Mouse (Mus musculus) Patski (cell line): Measurements from ENCODE around the gene Esrrg. TPM values are rescaled to one million over a fixed set of nuclear protein-coding genes. Genes with fewer than 3 reads are reported as not detected.

Source experiments
- ATAC-seq: fragments of 100-300 bp; one replicate; pipeline ENCODE4 v1.8.0; 2021
- CTCF ChIA-PET: fragments of 350-600 bp; sonication (Branson Sonifier 250); formaldehyde crosslinking; loops from one replicate; lab custom pipeline; 2022; ENCODE audit warnings: inconsistent platforms; lab: Charles Lee
- POLR2A ChIA-PET: fragments of 350-600 bp; sonication (Branson Sonifier 250); formaldehyde crosslinking; loops from one replicate; lab custom pipeline; 2022; ENCODE audit warnings: antibody characterized with exemption, inconsistent platforms; lab: Charles Lee
- DNase-seq: peaks from one replicate; pipeline ENCODE4 v3.0.0-alpha.2; 2011; ENCODE audit warnings: low read depth, low spot score
- H3K27me3 ChIP-seq: fragments of 371-371 bp; one replicate; pipeline ENCODE4 v1.5.1; 2021
- CTCF ChIP-seq: fragments of 100-300 bp; IDR thresholded peaks from one replicate; pipeline ENCODE4 v1.5.1; 2021
- in situ Hi-C: fragments of 300-500 bp; cut with MboI; formaldehyde crosslinking; loops from 3 replicates; pipeline ENCODE4 v1.11.1; 2018; ENCODE audit warnings: low pct_unique_long_range_greater_than_20kb, mixed read lengths
- polyA plus RNA-seq: library from polyadenylated mRNA; unstranded; gene quantifications from one replicate; pipeline ENCODE4 v1.2.3, GENCODE M21; 2021

The Esrrg gene
- polyA plus RNA-seq, 1 experiment from 2014 or later = 9.0 TPM

DNA sequence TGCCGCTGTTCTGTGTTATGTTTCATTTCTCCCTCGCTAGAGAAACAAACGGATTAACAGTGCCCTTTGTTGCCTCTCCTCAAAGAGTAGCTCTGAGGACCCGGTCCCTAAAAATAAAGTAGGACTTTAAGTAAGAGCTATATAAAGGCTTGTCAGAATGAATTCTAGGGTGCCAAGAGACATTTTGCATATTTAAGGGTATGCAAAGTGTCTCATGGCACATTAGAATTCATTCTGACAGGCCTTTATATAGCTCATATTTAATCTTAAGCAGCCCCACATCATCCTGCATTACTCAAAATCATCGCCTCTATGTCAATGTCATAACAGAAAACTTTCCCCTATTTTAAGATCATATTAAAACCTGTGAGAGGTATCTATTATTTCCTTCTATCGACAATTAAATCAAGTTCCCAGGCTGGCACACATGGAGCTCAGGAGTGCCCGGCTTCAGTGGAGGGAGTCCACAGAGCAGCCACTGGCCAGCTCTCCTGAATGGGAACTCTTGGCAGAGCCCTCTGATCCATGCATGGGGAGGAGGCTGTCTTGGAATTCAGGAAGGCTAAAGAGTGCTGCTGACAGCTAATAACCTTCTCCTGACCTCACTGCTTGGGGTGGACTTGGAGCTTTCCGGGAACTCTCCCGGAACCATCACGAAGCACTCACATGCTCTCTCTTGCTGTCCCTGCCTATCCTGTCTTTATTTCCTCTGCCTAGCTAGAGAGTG lies 606.5 kb downstream of the Esrrg start:
- ATAC-seq = no peak
- POLR2A ChIA-PET = no interaction called here
- no peak for DNase-seq
- CTCF ChIA-PET = interaction anchor here (0.8 to 1.4 kb wide), 2 partner anchors 12 to 19 kb away, joined by 3 read pairs; no protein-coding TSS in a partner anchor
- in situ Hi-C loops = no loop called here
- no peak for TF ChIP-seq CTCF
- H3K27me3 ChIP-seq = peaks cover 7% of the 10 kb centered on the region

DNA sequence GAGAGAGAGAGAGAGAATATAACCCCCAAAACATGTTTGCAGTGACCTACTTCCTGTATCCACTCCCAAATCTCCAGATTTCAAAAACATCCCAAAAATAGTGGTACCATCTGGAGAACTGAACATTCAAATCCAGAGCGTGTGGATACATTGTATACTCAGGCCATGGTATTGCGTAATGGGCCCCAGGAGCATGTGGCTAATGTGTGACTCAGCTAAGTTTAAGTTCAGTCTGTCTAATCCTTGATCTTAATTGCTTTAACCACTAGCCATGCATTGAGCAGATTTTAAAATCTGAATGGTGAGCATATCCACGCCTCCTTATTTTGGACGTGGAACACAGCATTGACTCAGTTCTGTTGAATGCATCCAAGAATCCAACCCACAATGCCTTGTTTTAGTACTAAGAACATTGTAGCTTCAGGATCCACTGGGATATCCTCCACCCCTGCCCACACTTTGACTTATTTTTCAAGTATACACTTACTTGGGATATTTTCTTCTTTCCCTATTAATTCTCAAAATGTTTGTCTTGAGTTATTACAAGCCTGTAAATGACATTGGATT lies 612.7 kb downstream of the Esrrg start:
- DNase-seq (no peak), ATAC-seq (no peak)
- ChIA-PET POLR2A (interaction anchor here (0.6 kb wide), 1 partner anchor 223 kb away, joined by 3 read pairs; no protein-coding TSS in a partner anchor), CTCF (no interaction called here)
- no peak for TF ChIP-seq CTCF
- peaks cover 7% of the 10 kb centered on the region for H3K27me3 ChIP-seq
- in situ Hi-C loops = no loop called here

DNA sequence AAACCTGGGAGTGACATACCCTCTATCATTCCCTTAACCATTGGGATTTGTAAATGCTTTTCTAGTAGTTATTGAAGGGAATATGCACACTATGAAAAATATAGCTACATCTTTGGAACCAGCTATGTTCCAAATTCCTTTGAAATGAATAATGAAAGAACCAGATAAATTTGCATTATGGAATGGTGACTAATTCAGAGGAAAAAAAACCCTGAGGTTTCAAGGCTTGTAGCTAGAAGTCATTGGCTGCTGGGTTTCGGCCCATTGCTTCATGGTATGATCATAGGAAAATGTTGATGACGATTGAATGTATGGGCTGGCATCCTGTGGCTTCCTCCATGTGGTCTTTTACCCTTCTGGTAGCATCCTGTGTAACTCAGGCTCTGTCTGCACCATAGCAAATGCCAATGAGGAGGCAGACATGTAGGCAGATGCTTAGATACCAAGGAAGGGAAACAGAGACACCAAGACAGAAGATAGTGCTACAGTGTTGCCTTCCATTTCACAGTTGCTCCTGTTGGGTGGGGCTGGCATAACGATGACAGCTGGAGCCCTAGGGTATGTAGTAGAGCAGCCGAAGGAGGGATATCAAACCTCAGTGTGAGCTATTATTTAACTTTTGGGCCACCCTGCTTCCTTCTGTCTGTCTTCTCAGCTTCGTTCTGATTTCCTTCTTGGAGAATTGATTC lies 624.6 kb downstream of the Esrrg start:
- CTCF ChIA-PET = interaction anchor here (0.7 to 1.6 kb wide), 2 partner anchors 9 to 22 kb away, joined by 3 to 4 read pairs; no protein-coding TSS in a partner anchor
- POLR2A ChIA-PET = interaction anchor here (0.6 kb wide), 1 partner anchor 646 kb away, joined by 3 read pairs; no protein-coding TSS in a partner anchor
- H3K27me3 ChIP-seq = peaks cover 21% of the 10 kb centered on the region
- DNase-seq (no peak), ATAC-seq (no peak)
- in situ Hi-C loops = no loop called here
- TF ChIP-seq CTCF = no peak

DNA sequence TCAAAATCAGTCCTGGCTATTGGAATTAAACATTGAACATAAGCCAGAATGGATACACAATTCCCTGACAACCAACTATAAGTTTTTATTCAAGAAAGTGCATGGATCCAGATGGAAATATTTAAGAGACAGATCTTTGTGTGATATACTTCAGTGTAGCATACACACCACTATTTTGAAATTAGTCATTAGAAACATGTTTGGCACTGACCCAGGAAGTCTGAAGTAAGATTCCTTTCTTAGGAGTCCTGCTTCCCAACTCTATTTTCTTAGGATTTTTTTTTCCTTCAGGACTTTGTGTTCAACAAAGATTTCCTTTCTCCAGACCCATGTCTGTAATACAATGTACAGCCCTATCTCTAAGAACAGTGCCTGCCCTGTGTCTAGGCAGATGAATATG lies 630.0 kb downstream of the Esrrg start:
- no peak for DNase-seq
- POLR2A ChIA-PET = no interaction called here
- no peak for ATAC-seq
- in situ Hi-C loops = no loop called here
- H3K27me3 ChIP-seq = peaks cover 32% of the 10 kb centered on the region
- TF ChIP-seq CTCF = no peak
- CTCF ChIA-PET = no interaction called here

DNA sequence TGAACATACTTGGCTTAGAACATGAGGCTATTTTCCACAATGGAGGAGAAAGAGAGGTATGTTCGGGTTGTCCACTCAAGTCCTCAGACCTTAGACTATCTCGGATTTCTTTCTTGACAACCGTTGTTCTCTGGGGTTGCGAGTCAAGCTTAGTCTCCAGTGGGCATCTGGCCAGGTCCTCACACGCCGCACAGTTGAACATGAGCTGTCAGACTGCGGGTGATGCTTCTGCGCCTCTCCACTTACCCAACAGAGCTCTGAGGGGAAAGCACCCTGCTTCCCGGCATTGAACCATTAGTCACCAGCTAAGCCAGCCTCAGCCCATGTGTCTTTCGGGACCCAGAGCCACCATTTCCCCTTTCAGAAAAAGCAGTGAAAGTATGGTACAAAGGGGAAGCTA lies 633.2 kb downstream of the Esrrg start:
- DNase-seq (no peak), ATAC-seq (no peak)
- POLR2A ChIA-PET = no interaction called here
- CTCF ChIA-PET = interaction anchor here (1.7 kb wide), 1 partner anchor 9 kb away, joined by 4 read pairs; no protein-coding TSS in a partner anchor
- peaks cover 15% of the 10 kb centered on the region for H3K27me3 ChIP-seq
- no peak for TF ChIP-seq CTCF
- in situ Hi-C loops = no loop called here

DNA sequence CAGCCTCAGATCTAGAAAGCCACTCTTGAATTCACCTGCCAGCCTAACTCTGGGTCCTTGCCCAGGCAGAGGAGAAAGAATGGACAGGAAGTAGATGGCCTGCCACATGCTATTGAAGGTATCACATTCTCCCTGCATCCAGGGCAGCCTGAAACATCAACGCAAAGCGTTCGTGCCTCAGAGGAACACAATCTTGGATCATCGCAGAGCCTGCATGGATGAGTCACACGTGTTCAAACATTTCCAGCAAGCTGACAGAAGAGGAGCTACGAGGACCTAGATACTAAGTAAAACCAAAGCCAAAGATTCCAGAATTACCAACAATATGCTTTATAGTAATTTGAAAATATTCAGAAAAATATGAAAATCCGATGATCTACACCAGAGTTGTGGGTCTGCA lies 648.9 kb downstream of the Esrrg start:
- ChIA-PET POLR2A (interaction anchor here (0.5 kb wide), 1 partner anchor 1004 kb away, joined by 3 read pairs; no protein-coding TSS in a partner anchor), CTCF (no interaction called here)
- ATAC-seq = no peak
- H3K27me3 ChIP-seq = peaks cover 11% of the 10 kb centered on the region
- TF ChIP-seq CTCF = no peak
- in situ Hi-C loops = no loop called here
- DNase-seq = no peak

DNA sequence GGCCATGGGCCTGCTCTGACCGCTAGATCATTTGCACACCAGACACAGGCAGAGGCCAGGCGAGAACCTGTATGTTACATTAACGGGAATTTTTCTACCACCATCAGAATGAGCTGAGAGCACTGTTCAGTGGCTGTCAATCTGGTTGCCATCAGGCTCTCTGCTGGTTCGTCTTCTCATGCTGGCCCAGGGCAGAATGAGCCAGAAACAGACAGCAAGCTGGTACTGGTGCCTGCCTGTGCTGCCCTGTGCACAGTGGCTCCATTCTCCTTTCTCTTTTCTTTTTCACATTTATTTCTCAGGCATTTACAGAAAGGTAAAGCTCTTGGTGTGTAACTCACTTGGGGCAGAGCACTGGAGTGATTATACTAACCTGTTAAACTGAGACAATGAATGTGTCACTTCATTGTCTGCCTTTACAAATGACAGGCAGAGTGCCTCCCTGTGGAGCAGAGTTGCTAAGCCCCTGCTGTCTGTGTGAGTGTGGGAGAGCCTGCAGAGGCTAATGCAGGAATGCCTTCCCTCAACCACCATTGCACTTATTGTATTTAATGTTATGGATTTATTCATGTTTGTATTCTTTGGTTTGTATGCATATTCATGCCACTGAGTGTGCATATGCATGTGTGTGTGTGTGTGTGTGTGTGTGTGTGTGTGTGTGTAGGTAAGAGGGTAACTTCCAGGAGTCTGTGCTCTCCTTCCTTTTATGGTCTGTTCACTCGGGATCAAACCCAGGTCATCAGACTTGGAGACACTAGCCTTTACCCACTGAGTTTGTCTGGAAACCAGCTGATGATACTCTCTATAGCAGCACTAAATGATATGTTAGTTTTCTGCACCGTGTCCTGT lies 651.9 kb downstream of the Esrrg start:
- DNase-seq (no peak), ATAC-seq (no peak)
- POLR2A ChIA-PET = no interaction called here
- TF ChIP-seq CTCF = no peak
- H3K27me3 ChIP-seq = peaks cover 20% of the 10 kb centered on the region
- in situ Hi-C loops = no loop called here
- CTCF ChIA-PET = no interaction called here

DNA sequence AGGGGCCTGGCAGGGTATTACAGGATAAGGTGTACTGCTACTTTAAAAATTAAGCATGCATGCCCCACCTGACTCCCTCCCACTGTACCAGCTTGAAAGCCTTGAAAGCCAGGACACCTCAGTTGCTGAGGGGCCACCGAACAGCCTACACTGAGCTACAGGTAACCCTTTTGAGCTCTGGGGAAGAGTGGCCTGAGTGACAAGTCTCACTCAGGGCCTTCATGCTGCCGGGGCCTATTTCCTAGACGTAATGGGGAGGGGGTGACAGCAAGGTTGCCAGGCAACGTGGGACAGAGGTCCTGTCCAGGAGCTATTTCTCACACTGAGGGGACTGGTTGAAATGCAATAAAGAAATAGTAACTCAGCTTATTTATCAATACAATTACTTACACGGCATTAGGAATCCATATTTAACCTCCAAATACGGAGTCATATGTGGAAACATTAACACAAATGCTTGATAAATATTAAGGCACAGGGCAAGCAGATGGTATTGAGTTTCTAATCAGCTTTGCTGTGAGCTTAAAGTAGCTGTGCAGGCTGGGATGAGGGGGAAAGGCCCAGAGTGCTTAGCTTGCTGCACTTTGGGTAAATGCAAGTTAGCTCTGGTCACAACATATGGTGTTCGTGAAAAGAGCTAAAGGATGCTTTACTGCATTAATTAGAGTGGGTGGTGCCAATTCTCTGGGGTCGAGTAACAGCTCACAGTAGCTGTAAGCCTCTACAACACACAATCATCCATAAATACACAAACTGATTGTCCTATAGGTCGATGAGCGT lies 653.5 kb downstream of the Esrrg start, which contains the start of gene Ush2a:
Gene Ush2a, plus strand, starts transcription at position 121 of the 780 bp plus-strand sequence.
- ChIA-PET CTCF (no interaction called here), POLR2A (no interaction called here)
- DNase-seq (no peak), ATAC-seq (no peak)
- TF ChIP-seq CTCF = no peak
- peaks cover 29% of the 10 kb centered on the region for H3K27me3 ChIP-seq
- in situ Hi-C loops = no loop called here
